In the genomic region with DNA sequence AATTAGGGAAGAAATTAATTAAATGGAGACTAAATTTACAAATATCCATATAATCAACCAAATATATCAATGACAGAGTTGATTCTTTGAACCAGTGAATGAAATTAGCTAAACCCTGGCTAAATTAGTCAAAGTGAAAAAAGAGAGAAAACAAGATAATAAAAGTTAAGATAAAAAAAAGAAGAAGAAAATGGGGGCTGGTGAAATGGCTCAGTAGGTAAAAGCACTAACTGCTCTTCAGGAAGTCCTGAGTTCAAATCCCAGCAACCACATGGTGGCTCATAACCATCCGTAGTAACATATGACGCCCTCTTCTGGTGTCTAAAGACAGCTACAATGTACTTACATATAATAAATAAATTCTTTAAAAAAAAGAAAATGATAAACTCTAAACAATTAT, we compare ENCODE assay signal across 26 mouse cellular contexts.
"Had no signal": no experiment of that assay in that cellular context is flagged by ENCODE, and none has a peak within 500 bp of the region (broad histone marks: within the 10 kb centered on the region; RNA-seq: fewer than 3 reads in every experiment).

No protein-coding gene starts in this region.

- H3K9ac ChIP-seq: embryonic facial prominence, embryonic 12.5 days; embryonic facial prominence, embryonic 13.5 days; embryonic facial prominence, embryonic 15.5 days; forebrain, embryonic 12.5 days; forebrain, embryonic 13.5 days; forebrain, embryonic 15.5 days; forebrain, postnatal 0 days had no signal

- DNase-seq: cerebellum, adult 9-10 months; cerebellum, adult 9-11 months; cerebellum, postnatal 10 days; cerebellum, postnatal 14 days; cerebellum, postnatal 25 days; cerebellum, postnatal 36 days; embryo, embryonic 11 days; forebrain, postnatal 0 days; gastrocnemius, adult 2 months; gastrocnemius, postnatal 10 days; gastrocnemius, postnatal 14 days; gastrocnemius, postnatal 25 days; gastrocnemius, postnatal 36 days; heart, adult 18-20 months; heart, adult 2 months had no signal

- ATAC-seq: forebrain, embryonic 13.5 days; forebrain, embryonic 14.5 days; forebrain, embryonic 15.5 days; forebrain, embryonic 16.5 days; forebrain, postnatal 0 days had no signal

- H3K4me1 ChIP-seq: embryonic facial prominence, embryonic 10.5 days; embryonic facial prominence, embryonic 12.5 days; embryonic facial prominence, embryonic 13.5 days; embryonic facial prominence, embryonic 15.5 days; forebrain, embryonic 10.5 days; forebrain, embryonic 12.5 days; forebrain, embryonic 13.5 days; forebrain, embryonic 15.5 days had no signal

- H3K4me2 ChIP-seq: embryonic facial prominence, embryonic 12.5 days; embryonic facial prominence, embryonic 13.5 days; embryonic facial prominence, embryonic 15.5 days; forebrain, embryonic 12.5 days; forebrain, embryonic 13.5 days; forebrain, embryonic 15.5 days had no signal

- H3K27ac ChIP-seq: embryonic facial prominence, embryonic 10.5 days; embryonic facial prominence, embryonic 12.5 days; embryonic facial prominence, embryonic 13.5 days; embryonic facial prominence, embryonic 15.5 days; forebrain, embryonic 10.5 days; forebrain, embryonic 12.5 days; forebrain, embryonic 13.5 days; forebrain, embryonic 15.5 days; gastrocnemius, adult 2 months; heart, adult 2 months had no signal

- H3K4me3 ChIP-seq: embryonic facial prominence, embryonic 10.5 days; embryonic facial prominence, embryonic 12.5 days; embryonic facial prominence, embryonic 13.5 days; embryonic facial prominence, embryonic 15.5 days; erythroblast, embryonic 14.5 days; forebrain, embryonic 10.5 days; forebrain, embryonic 12.5 days; forebrain, embryonic 13.5 days; forebrain, embryonic 15.5 days; gastrocnemius, adult 2 months; heart, adult 2 months had no signal

- H3K9me3 ChIP-seq: embryonic facial prominence, embryonic 10.5 days; embryonic facial prominence, embryonic 12.5 days; embryonic facial prominence, embryonic 13.5 days; embryonic facial prominence, embryonic 15.5 days; forebrain, embryonic 10.5 days; forebrain, embryonic 12.5 days; forebrain, embryonic 13.5 days; forebrain, embryonic 15.5 days had no signal

- H3K36me3 ChIP-seq: embryonic facial prominence, embryonic 10.5 days; embryonic facial prominence, embryonic 12.5 days; embryonic facial prominence, embryonic 13.5 days; embryonic facial prominence, embryonic 15.5 days; forebrain, embryonic 10.5 days; forebrain, embryonic 12.5 days; forebrain, embryonic 15.5 days had no signal

- H3K27me3 ChIP-seq: embryonic facial prominence, embryonic 12.5 days; embryonic facial prominence, embryonic 15.5 days; forebrain, embryonic 13.5 days; forebrain, embryonic 15.5 days had no signal
